Mouse (Mus musculus): Measurements from ENCODE around the gene Spem2. TPM values are rescaled to one million over a fixed set of nuclear protein-coding genes. Genes with fewer than 3 reads are reported as not detected.

Gene Spem2
- total RNA-seq, 2 experiments from 2014 or later, result not detected

GRCm38 (mm10) chr11:69775716-69776115 lies 42.5 kb downstream of the Spem2 start:
- DNase-seq (ENCODE audit: low spot score), result no peak
- intact Hi-C loops (cut with DNase I), result no loop called here

GRCm38 (mm10) chr11:69774961-69775360 lies 43.3 kb downstream of the Spem2 start:
- intact Hi-C loops (cut with DNase I), result no loop called here
- no peak for DNase-seq (ENCODE audit: low spot score)

GRCm38 (mm10) chr11:69767625-69767909 lies 50.7 kb downstream of the Spem2 start:
- intact Hi-C loops (cut with DNase I), result loop anchor here (2.0 kb wide), 1 partner anchor 35 kb away; no protein-coding TSS in a partner anchor
- no peak for DNase-seq (ENCODE audit: low spot score)

GRCm38 (mm10) chr11:69766872-69767624 lies 51.2 kb downstream of the Spem2 start:
- DNase-seq (ENCODE audit: low spot score), result no peak
- intact Hi-C loops (cut with DNase I), result loop anchor here (2.0 kb wide), 1 partner anchor 36 kb away; no protein-coding TSS in a partner anchor

Other genes with a start within 250 kb of the Spem2 start
- gene Wrap53, start 238.2 kb downstream of the Spem2 start, total RNA-seq (2021), result 1 to 10 TPM; 4.6 to 6.1 TPM
- gene Trp53, start 238.1 kb downstream of the Spem2 start, total RNA-seq (2021), result 10 to 100 TPM; 16.9 to 17.9 TPM
- 10 to 100 TPM; 18.0 to 25.8 TPM for gene Atp1b2, start 212.5 kb downstream of the Spem2 start, total RNA-seq (2021)
- gene Shbg, start 200.6 kb downstream of the Spem2 start, total RNA-seq (2021), result not detected
- 1 to 10 TPM; 2.3 to 2.5 TPM for gene Sat2, start 196.4 kb downstream of the Spem2 start, total RNA-seq (2021)
- gene Fxr2, start 185.5 kb downstream of the Spem2 start, total RNA-seq (2021), result 10 to 100 TPM; 81.8 to 84.9 TPM
- not detected for gene Sox15, start 163.2 kb downstream of the Spem2 start, total RNA-seq (2021)
- gene Mpdu1, start 155.8 kb downstream of the Spem2 start, total RNA-seq (2021), result 10 to 100 TPM; 15.2 to 16.5 TPM
- 1 to 10 TPM; 7.1 to 7.7 TPM for gene Cd68, start 152.3 kb downstream of the Spem2 start, total RNA-seq (2021)
- 100 to 1,000 TPM; 201 to 206 TPM for gene Eif4a1, start 146.0 kb downstream of the Spem2 start, total RNA-seq (2021)
- gene Senp3, start 136.4 kb downstream of the Spem2 start, total RNA-seq (2021), result 10 to 100 TPM; 31.7 to 33.5 TPM
- gene Tnfsf13, start 132.7 kb downstream of the Spem2 start, total RNA-seq (2021), result 1 to 10 TPM; 1.6 to 2.1 TPM
- gene Tnfsf12, start 122.6 kb downstream of the Spem2 start, total RNA-seq (2021), result 10 to 100 TPM; 14.5 to 16.4 TPM
- 1 to 10 TPM; 3.2 to 4.5 TPM for gene Tnfsfm13, start 122.4 kb downstream of the Spem2 start, total RNA-seq (2021)
- 10 to 100 TPM; 28.6 to 30.4 TPM for gene Polr2a, start 59.8 kb downstream of the Spem2 start, total RNA-seq (2021)
- not detected for gene Slc35g3, start 56.5 kb downstream of the Spem2 start, total RNA-seq (2021)
- 10 to 100 TPM; 33.3 to 39.6 TPM for gene Zbtb4, start 52.6 kb downstream of the Spem2 start, total RNA-seq (2021)
- gene Chrnb1, start 22.5 kb downstream of the Spem2 start, total RNA-seq (2021), result 1 to 10 TPM; 4.8 to 5.0 TPM
- 1 to 10 TPM; 2.2 to 2.4 TPM for gene Fgf11, start 16.6 kb downstream of the Spem2 start, total RNA-seq (2021)
- gene Tmem102, start 12.8 kb downstream of the Spem2 start, total RNA-seq (2021), result under 1 TPM; 0.26 to 0.45 TPM
- gene Gm39566, start 3.2 kb downstream of the Spem2 start, total RNA-seq (2021), result not detected
- not detected for gene Spem1, start 3.7 kb upstream of the Spem2 start, total RNA-seq (2021)
- 1 to 10 TPM; 4.4 to 5.4 TPM for gene Nlgn2, start 19.3 kb upstream of the Spem2 start, total RNA-seq (2021)
- gene Tmem256, start 20.0 kb upstream of the Spem2 start, total RNA-seq (2021), result 100 to 1,000 TPM; 186 to 199 TPM
- gene Plscr3, start 27.9 kb upstream of the Spem2 start, total RNA-seq (2021), result 10 to 100 TPM; 24.4 to 24.9 TPM
- under 1 TPM in 1 of 2 experiments, not detected in 1; 0.14 TPM for gene Tnk1, start 40.3 kb upstream of the Spem2 start, total RNA-seq (2021)
- gene Tmem95, start 59.6 kb upstream of the Spem2 start, total RNA-seq (2021), result not detected
- gene Kctd11, start 62.9 kb upstream of the Spem2 start, total RNA-seq (2021), result 1 to 10 TPM; 2.5 to 3.5 TPM
- 1 to 10 TPM in 1 of 2 experiments, under 1 TPM in 1; 0.88 to 1.1 TPM for gene Acap1, start 77.1 kb upstream of the Spem2 start, total RNA-seq (2021)
- gene 2810408A11Rik, start 82.5 kb upstream of the Spem2 start, total RNA-seq (2021), result under 1 TPM; 0.17 to 0.23 TPM
- gene Neurl4, start 82.6 kb upstream of the Spem2 start, total RNA-seq (2021), result 10 to 100 TPM; 44.9 to 46.0 TPM
- 10 to 100 TPM; 24.1 to 26.7 TPM for gene Gps2, start 95.4 kb upstream of the Spem2 start, total RNA-seq (2021)
- 100 to 1,000 TPM; 427 TPM for gene Eif5a, start 103.5 kb upstream of the Spem2 start, total RNA-seq (2021)
- 10 to 100 TPM; 18.8 to 23.4 TPM for gene Ybx2, start 117.3 kb upstream of the Spem2 start, total RNA-seq (2021)
- 100 to 1,000 TPM; 325 to 365 TPM for gene Slc2a4, start 129.7 kb upstream of the Spem2 start, total RNA-seq (2021)
- gene Cldn7, start 146.3 kb upstream of the Spem2 start, total RNA-seq (2021), result not detected
- gene Ctdnep1, start 162.7 kb upstream of the Spem2 start, total RNA-seq (2021), result 100 to 1,000 TPM; 149 to 180 TPM
- 10 to 100 TPM; 48.3 to 51.5 TPM for gene Elp5, start 164.1 kb upstream of the Spem2 start, total RNA-seq (2021)
- gene Gabarap, start 172.7 kb upstream of the Spem2 start, total RNA-seq (2021), result 100 to 1,000 TPM; 274 to 291 TPM
- gene Phf23, start 177.3 kb upstream of the Spem2 start, total RNA-seq (2021), result 10 to 100 TPM; 22.6 to 25.3 TPM
- 1 to 10 TPM; 3.9 to 5.2 TPM for gene Dvl2, start 182.1 kb upstream of the Spem2 start, total RNA-seq (2021)
- 1,000 to 10,000 TPM; 1,206 to 1,290 TPM for gene Acadvl, start 196.9 kb upstream of the Spem2 start, total RNA-seq (2021)
- 1 to 10 TPM; 6.6 to 8.1 TPM for gene Dlg4, start 198.5 kb upstream of the Spem2 start, total RNA-seq (2021)
- gene Asgr1, start 235.6 kb upstream of the Spem2 start, total RNA-seq (2021), result not detected

Measured in heart, postnatal 25 days (tissue).